Mouse (Mus musculus) midbrain, embryonic 12.5 days (tissue): ENCODE measurements at regions not wholly inside any gene's neighbourhood (a gene's known extent, or its start where the extent isn't known, plus 50 kb on each side); places are given as distances from the start of the nearest gene placed in this dataset.

Experiments used
- ATAC-seq: fragments of 200-750 bp; cut with Nextera tagmentation; 2 replicates; pipeline ENCODE4 v1.8.0; 2017; ENCODE audit warnings: low read depth, moderate TSS enrichment, moderate library complexity; ENCODE audit not compliant: low FRiP score
- H3K27ac ChIP-seq: fragments of 300-500 bp; sonication (generic); replicated peaks from 2 replicates; pipeline ENCODE4 v1.5.1; 2016; ENCODE audit warnings: mild to moderate bottlenecking
- H3K27me3 ChIP-seq: fragments of 300-500 bp; sonication (generic); 2 replicates; pipeline ENCODE4 v1.6.1; 2016; ENCODE audit warnings: mild to moderate bottlenecking
- H3K36me3 ChIP-seq: fragments of 300-500 bp; sonication (generic); 2 replicates; pipeline ENCODE4 v1.6.1; 2016
- H3K4me1 ChIP-seq: fragments of 300-500 bp; sonication (generic); 2 replicates; pipeline ENCODE4 v1.6.1; 2016
- H3K4me2 ChIP-seq: fragments of 300-500 bp; sonication (generic); replicated peaks from 2 replicates; pipeline ENCODE4 v1.6.1; 2016; ENCODE audit warnings: mild to moderate bottlenecking, moderate library complexity
- H3K4me3 ChIP-seq: fragments of 300-500 bp; sonication (generic); 2 replicates; pipeline ENCODE4 v1.5.1; 2016; ENCODE audit warnings: mild to moderate bottlenecking
- H3K9ac ChIP-seq: fragments of 300-500 bp; sonication (generic); replicated peaks from 2 replicates; pipeline ENCODE4 v1.6.1; 2016; ENCODE audit warnings: mild to moderate bottlenecking, moderate library complexity
- H3K9me3 ChIP-seq: fragments of 300-500 bp; sonication (generic); 2 replicates; pipeline ENCODE4 v1.6.1; 2016; ENCODE audit warnings: mild to moderate bottlenecking
- WGBS: fragments of 180-500 bp; shearing (Covaris S2); methylation state at CpG from one replicate; pipeline ENCODE4 v1.1.7; 2016; 5-methylcytosine and 5-hydroxymethylcytosine counted together

- H3K9ac ChIP-seq = no peak overlapping the region
- WGBS = 84% methylated on average over 3 of the region's 3 CpGs
- H3K4me1 ChIP-seq = 0 out of 2 replicates have a peak, but pooled peaks cover 8% of the 10 kb centered on the region
- H3K27ac ChIP-seq = no peak overlapping the region
- no peak overlapping the region for H3K4me2 ChIP-seq
- H3K36me3 ChIP-seq = no peaks in the 10 kb centered on the region
- no peaks in the 10 kb centered on the region for H3K27me3 ChIP-seq
- H3K9me3 ChIP-seq = no peaks in the 10 kb centered on the region
- ATAC-seq = no peak
- H3K4me3 ChIP-seq = no peak overlapping the region
These were observed 215.7 kb upstream of the Gm5148 start for GRCm38 (mm10) chr3:37940016-37940415.

- no peak for ATAC-seq
- no peak overlapping the region for H3K27ac ChIP-seq
- H3K4me1 ChIP-seq = 0 out of 2 replicates have a peak, but pooled peaks cover 8% of the 10 kb centered on the region
- WGBS = 96% methylated on average over 11 of the region's 11 CpGs
- H3K9me3 ChIP-seq = no peaks in the 10 kb centered on the region
- no peaks in the 10 kb centered on the region for H3K27me3 ChIP-seq
- no peak overlapping the region for H3K4me3 ChIP-seq
- no peak overlapping the region for H3K9ac ChIP-seq
- H3K4me2 ChIP-seq = no peak overlapping the region
- no peaks in the 10 kb centered on the region for H3K36me3 ChIP-seq
These were observed 214.6 kb upstream of the Gm5148 start for GRCm38 (mm10) chr3:37938870-37939269.

- Histone ChIP-seq H3K4me2 (no peak overlapping the region), H3K9me3 (no peaks in the 10 kb centered on the region), H3K27ac (no peak overlapping the region), H3K27me3 (no peaks in the 10 kb centered on the region), H3K36me3 (no peaks in the 10 kb centered on the region), H3K4me3 (no peak overlapping the region), H3K4me1 (0 out of 2 replicates have a peak, but pooled peaks cover 8% of the 10 kb centered on the region), H3K9ac (no peak overlapping the region)
- WGBS = 65% methylated on average over 3 of the region's 3 CpGs
- ATAC-seq = no peak
These were observed 213.9 kb upstream of the Gm5148 start for GRCm38 (mm10) chr3:37938284-37938596.

- Histone ChIP-seq H3K9me3 (no peaks in the 10 kb centered on the region), H3K36me3 (no peaks in the 10 kb centered on the region), H3K4me2 (no peak overlapping the region), H3K4me1 (0 out of 2 replicates have a peak, but pooled peaks cover 8% of the 10 kb centered on the region), H3K27me3 (no peaks in the 10 kb centered on the region), H3K27ac (no peak overlapping the region), H3K4me3 (no peak overlapping the region), H3K9ac (no peak overlapping the region)
- no peak for ATAC-seq
- WGBS = 42% methylated on average over 11 of the region's 11 CpGs
These were observed 213.3 kb upstream of the Gm5148 start for GRCm38 (mm10) chr3:37937381-37938283.

GRCm38 (mm10) chr3:37936251-37936931 is 212.1 kb upstream of the Gm5148 start:
- Histone ChIP-seq H3K4me1 (0 out of 2 replicates have a peak, but pooled peaks cover 8% of the 10 kb centered on the region), H3K4me2 (no peak overlapping the region), H3K9me3 (no peaks in the 10 kb centered on the region), H3K27me3 (no peaks in the 10 kb centered on the region), H3K4me3 (no peak overlapping the region), H3K36me3 (no peaks in the 10 kb centered on the region), H3K27ac (no peak overlapping the region), H3K9ac (no peak overlapping the region)
- 77% methylated on average over 12 of the region's 12 CpGs for WGBS
- ATAC-seq = no peak

GRCm38 (mm10) chr3:37934905-37935708 is 210.8 kb upstream of the Gm5148 start:
- 0 out of 2 replicates have a peak, but pooled peaks cover 8% of the 10 kb centered on the region for H3K4me1 ChIP-seq
- no peak overlapping the region for H3K4me3 ChIP-seq
- H3K27me3 ChIP-seq = no peaks in the 10 kb centered on the region
- 66% methylated on average over 10 of the region's 10 CpGs for WGBS
- H3K36me3 ChIP-seq = no peaks in the 10 kb centered on the region
- H3K9me3 ChIP-seq = no peaks in the 10 kb centered on the region
- no peak overlapping the region for H3K4me2 ChIP-seq
- no peak for ATAC-seq
- no peak overlapping the region for H3K9ac ChIP-seq
- H3K27ac ChIP-seq = no peak overlapping the region

- no peak overlapping the region for H3K9ac ChIP-seq
- H3K4me1 ChIP-seq = 0 out of 2 replicates have a peak, but pooled peaks cover 8% of the 10 kb centered on the region
- WGBS = 81% methylated on average over 2 of the region's 2 CpGs
- H3K27me3 ChIP-seq = no peaks in the 10 kb centered on the region
- H3K4me3 ChIP-seq = no peak overlapping the region
- H3K36me3 ChIP-seq = no peaks in the 10 kb centered on the region
- no peaks in the 10 kb centered on the region for H3K9me3 ChIP-seq
- ATAC-seq = no peak
- no peak overlapping the region for H3K27ac ChIP-seq
- H3K4me2 ChIP-seq = no peak overlapping the region
These were observed 209.9 kb upstream of the Gm5148 start for GRCm38 (mm10) chr3:37934236-37934635.

- WGBS = 85% methylated on average over 6 of the region's 6 CpGs
- Histone ChIP-seq H3K4me3 (no peak overlapping the region), H3K9ac (no peak overlapping the region), H3K4me1 (no peaks in the 10 kb centered on the region), H3K27ac (no peak overlapping the region), H3K9me3 (no peaks in the 10 kb centered on the region), H3K4me2 (no peak overlapping the region), H3K27me3 (no peaks in the 10 kb centered on the region), H3K36me3 (no peaks in the 10 kb centered on the region)
- no peak for ATAC-seq
These were observed 204.4 kb upstream of the Gm5148 start for GRCm38 (mm10) chr3:37928731-37929130.

GRCm38 (mm10) chr3:37919450-37920156 is 195.3 kb upstream of the Gm5148 start:
- WGBS = 42% methylated on average over 4 of the region's 4 CpGs
- Histone ChIP-seq H3K27me3 (peaks cover 18% of the 10 kb centered on the region), H3K4me3 (no peak overlapping the region), H3K27ac (no peak overlapping the region), H3K9me3 (no peaks in the 10 kb centered on the region), H3K4me1 (peaks cover 8% of the 10 kb centered on the region; the same call in 1 of the 2 replicates), H3K36me3 (no peaks in the 10 kb centered on the region), H3K4me2 (no peak overlapping the region), H3K9ac (no peak overlapping the region)
- no peak for ATAC-seq

GRCm38 (mm10) chr3:37916786-37917479 is 192.6 kb upstream of the Gm5148 start:
- H3K27ac ChIP-seq = no peak overlapping the region
- no peak overlapping the region for H3K4me3 ChIP-seq
- peak overlapping the region; percentile 17 for H3K4me2 ChIP-seq
- no peaks in the 10 kb centered on the region for H3K36me3 ChIP-seq
- ATAC-seq = no peak
- H3K9me3 ChIP-seq = no peaks in the 10 kb centered on the region
- peaks cover 8% of the 10 kb centered on the region; the same call in 1 of the 2 replicates for H3K4me1 ChIP-seq
- no peak overlapping the region for H3K9ac ChIP-seq
- 25% methylated on average over 14 of the region's 14 CpGs for WGBS
- H3K27me3 ChIP-seq = peaks cover 22% of the 10 kb centered on the region

- ATAC-seq = no peak
- Histone ChIP-seq H3K4me1 (peaks cover 8% of the 10 kb centered on the region; the same call in 1 of the 2 replicates), H3K9ac (no peak overlapping the region), H3K36me3 (no peaks in the 10 kb centered on the region), H3K4me3 (no peak overlapping the region), H3K4me2 (no peak overlapping the region), H3K9me3 (no peaks in the 10 kb centered on the region), H3K27me3 (peaks cover 20% of the 10 kb centered on the region), H3K27ac (no peak overlapping the region)
- WGBS = 64% methylated on average over 3 of the region's 3 CpGs
These were observed 192.0 kb upstream of the Gm5148 start for GRCm38 (mm10) chr3:37916281-37916680.
